Mouse (Mus musculus): ENCODE results near the gene Grsf1. TPM values are rescaled to one million over a fixed set of nuclear protein-coding genes. Genes with fewer than 3 reads are reported as not detected.
A peak's percentile ranks its signal among the peaks of the same experiment; 100 is the strongest.

Gene Grsf1
- total RNA-seq (2015; ENCODE audit: low replicate concordance) (18.4 and 21.4 TPM in 2 replicates), total RNA-seq (2017; ENCODE audit: low replicate concordance) (30.7 and 35.3 TPM in 2 replicates)

DNA sequence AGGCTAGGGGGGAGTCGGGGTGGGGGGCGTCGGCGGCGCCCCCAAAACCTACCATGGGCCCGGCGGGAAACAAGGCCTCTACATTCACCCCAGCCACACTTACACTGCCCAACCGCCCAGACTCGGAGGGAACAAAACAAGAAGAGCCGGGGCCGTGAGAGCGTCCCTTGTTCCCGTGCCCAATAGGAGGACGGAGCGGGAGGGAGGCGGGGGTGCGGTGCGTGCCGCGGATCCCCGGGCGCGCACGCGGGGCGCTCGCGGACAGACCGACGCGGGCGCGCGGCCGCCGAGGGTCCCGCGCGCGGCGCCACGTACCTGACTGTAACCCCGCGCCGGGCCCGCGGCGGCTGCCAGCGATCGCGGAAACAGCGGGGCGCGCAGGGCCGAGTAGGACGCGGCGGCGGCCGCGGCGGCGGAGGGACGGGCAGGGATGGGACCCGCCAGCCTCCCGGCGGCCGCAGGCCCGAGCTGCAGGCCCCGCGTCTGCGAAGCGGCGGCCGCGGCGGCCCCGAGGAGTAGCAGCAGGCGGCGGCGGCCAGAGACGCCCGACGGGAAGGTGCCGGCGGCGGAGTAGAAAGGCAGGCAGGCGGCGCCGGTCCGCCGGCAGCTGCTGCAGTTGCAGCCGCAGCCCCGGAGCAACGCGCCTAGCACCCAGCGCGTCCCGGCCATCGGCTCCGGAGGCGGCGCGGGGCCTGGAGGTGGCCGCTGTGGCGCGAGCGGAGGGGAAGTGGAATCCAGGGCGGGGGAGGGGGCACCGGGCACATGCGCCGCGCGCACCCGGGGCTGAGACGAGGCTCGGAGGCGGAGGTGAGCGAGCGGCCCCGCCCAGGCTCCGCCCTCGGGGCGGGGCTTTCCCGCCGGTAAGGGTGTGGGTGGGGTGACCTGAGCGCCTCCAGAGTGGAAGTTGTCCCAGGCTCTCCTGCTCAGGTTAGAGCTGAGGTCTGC is at the start of gene Grsf1:
Grsf1 (minus strand) TSS at position 729 of the 945 bp plus-strand sequence.
- ATAC-seq (replicated peaks; ENCODE audit: low FRiP score, poor library complexity, severe bottlenecking): peak; percentile 94

DNA sequence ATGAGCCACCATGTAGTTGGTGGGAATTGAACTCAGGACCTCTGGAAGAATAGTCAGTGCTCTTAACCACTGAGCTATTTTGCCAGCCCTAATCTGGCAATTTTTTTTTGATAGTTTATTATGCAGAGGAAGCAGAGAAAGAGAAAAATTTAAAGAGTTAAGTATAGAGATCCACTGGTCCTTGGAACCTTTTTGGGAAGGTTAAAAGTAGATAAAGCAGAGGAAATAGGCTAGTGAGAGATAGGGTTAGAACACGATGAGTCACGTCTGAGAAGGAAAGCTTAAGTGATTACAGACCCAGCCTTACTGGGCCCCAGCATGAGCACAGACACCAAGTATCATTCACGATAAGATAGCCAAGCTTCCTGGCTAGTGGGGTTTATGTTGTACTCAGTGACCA is 48.1 kb upstream of the Grsf1 start:
- peak; percentile 58 for ATAC-seq (replicated peaks; ENCODE audit: low FRiP score, poor library complexity, severe bottlenecking)

- ATAC-seq (replicated peaks; ENCODE audit: low FRiP score, poor library complexity, severe bottlenecking): no peak
Observed at GRCm38 (mm10) chr5:88722213-88722600, 46.2 kb upstream of the Grsf1 start.

DNA sequence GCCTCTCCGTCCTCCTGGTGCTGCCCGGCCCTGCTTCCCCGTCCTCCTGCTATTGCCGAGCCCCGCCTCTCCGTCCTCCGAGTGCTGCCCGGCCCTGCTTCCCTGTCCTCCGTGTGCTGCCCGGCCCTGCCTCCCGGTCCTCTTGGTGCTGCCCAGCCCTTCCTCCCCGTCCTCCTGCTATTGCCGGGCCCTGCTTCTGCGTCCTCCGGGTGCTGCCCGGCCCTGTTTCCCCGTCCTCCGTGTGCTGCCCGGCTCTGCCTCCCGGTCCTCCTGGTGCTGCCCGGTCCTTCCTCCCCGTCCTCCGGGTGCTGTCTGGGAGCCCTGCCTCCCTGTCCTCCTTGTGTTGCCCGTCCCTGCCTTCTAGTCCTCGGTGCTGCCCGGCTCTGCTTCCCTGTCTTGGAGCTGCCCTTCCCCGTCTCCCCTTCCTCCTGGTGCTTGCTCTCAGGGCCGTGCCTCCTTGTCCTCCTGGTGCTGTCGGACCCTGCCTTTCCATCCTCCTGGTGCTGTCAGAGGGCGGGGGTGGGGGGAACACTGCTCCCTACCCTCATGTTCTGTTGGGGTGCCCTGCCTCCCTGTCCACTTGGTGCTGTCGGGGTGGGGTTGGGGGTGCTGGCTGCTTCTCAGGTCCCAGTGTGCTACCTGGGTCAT is 45.7 kb upstream of the Grsf1 start:
- ATAC-seq (replicated peaks; ENCODE audit: low FRiP score, poor library complexity, severe bottlenecking): peak; percentile 82

GRCm38 (mm10) chr5:88721003-88721475 is 45.1 kb upstream of the Grsf1 start:
- no peak for ATAC-seq (replicated peaks; ENCODE audit: low FRiP score, poor library complexity, severe bottlenecking)

DNA sequence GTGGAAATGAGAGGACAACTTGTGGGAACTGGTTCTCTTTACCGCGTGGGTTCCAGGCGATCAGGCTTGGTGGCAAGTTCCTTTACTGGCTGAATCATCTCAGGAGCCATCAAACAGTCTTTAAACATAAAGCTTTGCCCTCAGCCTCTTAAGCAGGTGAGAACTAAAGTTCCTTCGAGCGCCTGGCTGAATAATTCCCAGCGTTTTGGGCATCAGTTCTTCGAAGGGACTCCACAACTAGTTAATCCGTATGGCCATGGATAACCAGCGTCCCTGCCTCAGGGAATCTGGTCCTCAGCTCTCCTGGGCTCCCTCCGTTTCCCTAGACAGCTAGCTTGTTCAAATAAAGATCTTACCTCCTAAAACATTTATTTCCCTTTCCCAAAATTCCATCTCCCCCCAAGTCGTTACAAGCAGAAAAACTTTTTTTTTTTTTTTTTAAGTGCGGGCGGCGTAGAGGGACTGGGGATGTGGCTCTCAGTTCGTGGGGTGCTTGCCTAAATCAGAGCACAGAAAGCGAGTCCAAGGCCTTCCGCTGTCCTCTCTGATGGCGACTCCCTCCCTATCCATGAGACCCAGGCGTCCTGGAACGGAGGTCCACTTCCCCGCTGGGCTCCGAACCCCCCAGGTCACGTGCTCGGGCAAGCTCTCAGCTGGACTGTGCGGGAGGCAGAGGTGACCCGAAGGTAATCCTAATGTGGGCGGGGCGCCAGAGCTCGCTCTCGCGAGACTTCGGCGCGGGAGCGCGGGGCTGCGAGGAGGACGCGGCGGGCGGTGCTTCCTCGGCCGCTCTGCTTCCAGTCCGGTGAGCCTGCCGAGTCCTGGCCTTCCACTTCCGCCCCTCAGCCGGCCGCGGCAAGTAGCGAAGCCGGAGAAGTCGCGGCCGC is 44.4 kb upstream of the Grsf1 start, which contains the start of gene Mob1b:
Mob1b (plus strand) TSS at position 740 of the 887 bp plus-strand sequence.
- ATAC-seq (replicated peaks; ENCODE audit: low FRiP score, poor library complexity, severe bottlenecking): peak; percentile 84

DNA sequence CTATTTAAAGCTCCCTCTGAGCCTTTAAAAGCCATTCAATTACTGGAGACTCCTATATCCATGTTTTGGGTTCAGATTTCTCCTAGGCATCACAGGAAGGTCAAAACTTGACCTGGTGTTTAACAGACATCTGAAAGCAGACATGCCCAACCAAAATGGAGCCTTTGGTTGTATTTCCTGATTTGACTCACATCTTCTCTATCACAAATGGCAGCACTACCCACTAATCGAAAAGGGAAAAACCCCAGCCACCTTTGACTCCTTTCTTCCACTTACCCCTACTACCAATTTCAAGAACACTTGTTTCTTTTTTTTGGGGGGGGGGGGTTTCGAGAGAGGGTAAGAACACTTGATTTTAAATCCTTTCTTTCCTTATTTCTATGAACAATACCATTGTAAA is 41.0 kb upstream of the Grsf1 start:
- no peak for ATAC-seq (replicated peaks; ENCODE audit: low FRiP score, poor library complexity, severe bottlenecking)

DNA sequence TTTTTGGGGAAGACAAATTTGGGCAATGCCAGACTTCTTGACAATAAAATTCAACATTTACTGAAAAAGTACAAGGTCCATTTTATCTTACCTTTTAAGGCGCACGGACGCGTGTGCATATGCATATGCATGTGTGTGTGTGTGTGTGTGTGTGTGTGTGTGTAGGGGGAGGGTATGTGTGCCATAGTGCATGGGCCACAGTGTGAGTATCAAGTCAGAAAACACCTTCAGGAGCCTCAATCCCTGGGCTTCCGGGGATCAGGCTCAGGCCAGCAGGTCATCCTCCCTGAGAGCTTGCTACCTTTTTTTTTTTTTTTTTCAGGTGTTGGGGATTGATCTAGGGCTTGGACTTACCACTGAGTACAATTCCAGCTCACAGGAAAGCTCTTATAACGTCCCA is 36.4 kb upstream of the Grsf1 start:
- ATAC-seq (replicated peaks; ENCODE audit: low FRiP score, poor library complexity, severe bottlenecking): no peak

DNA sequence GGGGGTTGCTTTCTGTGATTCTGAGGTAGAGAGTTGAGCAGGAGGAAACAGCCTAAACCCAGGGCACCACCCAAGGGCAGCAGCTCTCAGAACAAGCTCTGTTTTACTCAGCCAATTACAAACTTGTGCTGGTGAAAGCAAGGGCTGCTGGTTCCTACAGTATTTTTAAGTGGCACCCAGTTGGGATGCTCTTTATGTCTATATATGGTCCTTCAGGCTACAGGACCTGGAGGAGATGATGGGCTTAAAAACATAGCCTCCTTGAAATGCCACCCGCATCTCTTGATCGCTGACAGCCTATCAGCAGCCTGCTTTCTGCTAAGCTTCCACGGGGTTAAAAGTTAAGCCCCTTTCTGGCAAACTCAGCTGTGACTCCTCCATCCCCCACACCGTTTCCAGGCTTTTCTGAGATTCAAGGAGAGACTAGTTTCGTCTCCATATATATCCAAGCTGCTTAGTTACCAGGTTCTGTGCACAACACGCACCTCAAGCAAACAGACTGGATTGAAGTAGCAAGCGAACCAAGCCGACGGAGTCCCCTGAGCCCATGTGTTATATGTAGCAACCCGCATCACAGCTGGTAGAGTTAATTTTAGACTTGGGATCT is 35.8 kb upstream of the Grsf1 start:
- no peak for ATAC-seq (replicated peaks; ENCODE audit: low FRiP score, poor library complexity, severe bottlenecking)

DNA sequence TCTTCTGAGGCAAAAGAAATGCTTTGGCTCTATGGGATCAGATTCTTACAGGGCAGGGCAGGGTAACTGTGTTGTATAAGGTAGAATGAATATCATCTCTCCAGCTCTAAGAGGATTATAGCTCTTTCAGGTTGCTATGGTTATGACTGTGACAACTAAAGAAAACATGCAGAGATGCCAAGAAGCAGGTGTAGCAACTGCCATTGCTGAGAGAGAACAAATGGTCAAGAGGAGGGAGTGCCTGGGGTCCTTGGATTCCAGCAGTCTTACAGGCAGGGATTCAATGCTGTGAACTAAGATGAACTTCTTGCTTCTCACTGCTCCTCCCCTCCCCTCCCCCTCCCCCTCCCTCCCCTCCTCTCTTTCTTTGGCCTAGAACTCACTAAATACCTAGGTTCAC is 35.2 kb upstream of the Grsf1 start:
- no peak for ATAC-seq (replicated peaks; ENCODE audit: low FRiP score, poor library complexity, severe bottlenecking)

DNA sequence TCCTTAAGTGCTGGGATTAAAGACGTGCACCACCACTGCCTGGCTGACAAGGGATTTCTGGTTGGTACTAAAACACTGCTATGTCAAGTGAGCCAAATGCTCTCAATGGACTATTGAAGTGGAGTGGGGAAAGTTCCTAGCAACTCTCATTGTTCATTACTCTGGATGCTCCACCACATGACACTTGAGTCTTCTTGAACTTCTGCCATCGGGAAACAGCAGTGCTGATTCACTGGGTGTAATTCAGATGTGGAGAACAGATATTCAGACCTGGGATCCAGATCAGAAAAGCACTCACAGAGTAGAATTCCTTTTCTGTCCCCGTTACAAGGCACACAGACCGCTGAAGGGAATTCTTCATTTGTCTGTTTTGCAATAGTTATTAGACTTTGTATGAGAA is 27.6 kb upstream of the Grsf1 start:
- no peak for ATAC-seq (replicated peaks; ENCODE audit: low FRiP score, poor library complexity, severe bottlenecking)

- no peak for ATAC-seq (replicated peaks; ENCODE audit: low FRiP score, poor library complexity, severe bottlenecking)
Observed at GRCm38 (mm10) chr5:88702041-88702440, 26.1 kb upstream of the Grsf1 start.

GRCm38 (mm10) chr5:88699251-88699913 is 23.4 kb upstream of the Grsf1 start:
- ATAC-seq (replicated peaks; ENCODE audit: low FRiP score, poor library complexity, severe bottlenecking): no peak

- no peak for ATAC-seq (replicated peaks; ENCODE audit: low FRiP score, poor library complexity, severe bottlenecking)
Observed at GRCm38 (mm10) chr5:88697291-88697690, 21.3 kb upstream of the Grsf1 start.

- no peak for ATAC-seq (replicated peaks; ENCODE audit: low FRiP score, poor library complexity, severe bottlenecking)
Observed at GRCm38 (mm10) chr5:88693057-88693456, 17.1 kb upstream of the Grsf1 start.

- no peak for ATAC-seq (replicated peaks; ENCODE audit: low FRiP score, poor library complexity, severe bottlenecking)
Observed at GRCm38 (mm10) chr5:88692586-88692985, 16.6 kb upstream of the Grsf1 start.

DNA sequence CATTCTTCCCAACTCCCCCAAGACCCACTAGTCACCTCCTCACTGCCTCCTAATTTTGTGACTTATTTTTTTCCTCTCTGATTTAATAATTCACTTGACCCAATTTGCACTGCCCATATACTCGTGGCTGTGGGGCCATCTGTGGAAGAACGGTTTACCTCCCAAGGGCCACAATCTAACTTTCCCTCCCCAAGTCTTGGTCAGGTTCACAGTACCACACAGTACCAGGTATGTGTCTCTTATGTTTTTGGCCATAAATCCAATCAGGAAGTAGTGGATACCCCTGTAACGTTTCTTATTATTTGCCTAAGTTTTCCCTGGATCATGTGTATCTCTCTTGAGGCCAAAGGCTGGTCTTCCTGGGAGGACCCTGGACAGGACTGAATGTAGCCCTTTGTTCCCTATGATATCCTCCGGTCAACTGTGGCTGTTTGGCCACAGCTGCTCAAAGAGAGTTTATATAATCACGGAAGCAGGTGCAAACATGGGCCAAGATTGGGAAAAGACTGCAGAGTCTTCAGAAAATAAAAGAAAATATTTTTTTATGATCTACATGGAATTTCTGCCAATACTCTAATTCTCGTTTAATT is 15.6 kb upstream of the Grsf1 start:
- ATAC-seq (replicated peaks; ENCODE audit: low FRiP score, poor library complexity, severe bottlenecking): no peak

- no peak for ATAC-seq (replicated peaks; ENCODE audit: low FRiP score, poor library complexity, severe bottlenecking)
Observed at GRCm38 (mm10) chr5:88690681-88691505, 14.9 kb upstream of the Grsf1 start.

Data from erythroid progenitor cell, adult 5-6 weeks (primary cell).